Mouse (Mus musculus) common myeloid progenitor, adult 5-6 weeks (primary cell): Measurements from ENCODE around the gene Gpr180. TPM values are rescaled to one million over a fixed set of nuclear protein-coding genes. Genes with fewer than 3 reads are reported as not detected.
"Not testable (repeated sequence)": the region's sequence is repeated elsewhere in the genome, so short reads cannot be mapped to it uniquely, and the experiment has no call there.

Experiments
- ATAC-seq: replicated peaks from 2 replicates; pipeline ENCODE4 v1.8.0; 2016; ENCODE audit warnings: low read depth, mild to moderate bottlenecking, moderate TSS enrichment, inconsistent platforms; ENCODE audit not compliant: poor library complexity, severe bottlenecking
- total RNA-seq: library from RNA; stranded (forward); fragments of 200-1000, 187-1606 nt; gene quantifications from 2 replicates; pipeline ENCODE4 v1.2.3, GENCODE M21; 2017

Gpr180 gene
- total RNA-seq, 1 experiment from 2014 or later, result 11.1 TPM

DNA sequence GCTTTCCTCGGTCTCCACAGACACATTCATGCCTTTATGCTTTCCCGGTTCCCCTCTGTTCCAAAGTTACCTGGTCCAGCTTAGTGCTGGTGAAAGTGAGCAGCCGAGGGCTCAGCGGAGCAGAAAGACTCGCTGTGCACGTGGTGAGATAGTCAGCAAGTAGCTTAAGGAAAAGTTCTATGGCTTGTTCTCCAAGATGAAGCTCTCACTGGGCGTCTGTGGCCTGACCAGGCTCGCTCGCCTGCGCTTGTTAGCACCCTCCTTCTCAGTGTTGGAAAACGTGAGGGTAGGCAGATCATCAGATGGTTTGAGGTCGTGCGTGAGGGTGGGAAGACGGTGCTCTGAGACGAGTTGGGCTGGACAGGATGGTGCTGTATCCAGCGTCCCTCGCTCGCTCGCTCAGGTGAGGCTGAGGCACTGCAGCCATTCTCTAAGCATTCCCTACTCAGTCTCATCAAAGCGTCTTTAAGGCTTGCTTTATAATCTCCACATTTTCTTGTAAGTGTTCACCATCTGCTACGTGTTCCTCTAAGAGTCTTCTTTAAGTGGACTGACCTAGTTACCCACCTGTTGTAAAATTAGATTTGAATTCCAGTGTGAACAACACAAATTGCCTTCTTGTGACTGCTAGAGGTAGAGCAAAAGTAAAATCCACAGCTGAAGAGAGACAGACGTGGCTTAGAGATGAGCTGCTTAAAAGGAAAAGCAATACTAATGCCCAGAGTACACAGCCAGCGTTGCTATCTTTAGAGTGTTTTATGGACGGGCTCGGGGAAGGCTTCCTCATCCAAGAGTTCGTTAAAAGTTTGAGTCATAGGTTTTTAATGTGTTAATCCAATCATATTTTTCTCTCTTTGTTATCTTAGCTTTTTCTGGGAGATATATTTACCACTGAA lies 13.9 kb downstream of the Gpr180 start:
- ATAC-seq, result no peak

DNA sequence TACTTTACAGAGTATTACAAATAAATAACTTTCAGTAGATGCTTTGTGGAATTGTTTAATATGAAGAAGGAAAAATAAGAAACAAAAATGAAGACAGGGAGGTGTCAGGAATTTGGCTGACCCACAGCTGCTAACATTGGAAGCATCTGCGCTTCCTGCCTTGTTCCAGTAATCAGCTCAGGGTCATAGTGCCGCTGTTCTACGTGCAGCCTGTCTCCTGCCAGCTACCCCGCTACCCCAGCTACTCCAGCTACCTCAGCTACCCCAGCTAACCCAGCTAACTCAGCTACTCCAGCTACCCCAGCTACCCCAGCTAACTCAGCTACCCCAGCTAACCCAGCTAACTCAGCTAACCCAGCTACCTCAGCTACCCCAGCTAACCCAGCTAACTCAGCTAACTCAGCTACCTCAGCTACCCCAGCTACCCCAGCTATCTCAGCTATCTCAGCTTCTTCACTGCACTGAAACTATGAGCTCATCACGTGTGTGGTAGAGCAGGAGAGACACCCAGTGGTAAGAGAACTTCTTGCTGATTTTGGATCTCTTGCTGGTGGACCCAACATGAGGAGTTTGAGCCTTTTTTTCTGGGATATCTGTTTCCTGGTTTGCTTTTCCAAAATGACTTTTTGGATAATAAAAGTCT lies 14.8 kb downstream of the Gpr180 start:
- ATAC-seq, result 0 out of 2 replicates have a peak, but pooled peaks have one; percentile 39

DNA sequence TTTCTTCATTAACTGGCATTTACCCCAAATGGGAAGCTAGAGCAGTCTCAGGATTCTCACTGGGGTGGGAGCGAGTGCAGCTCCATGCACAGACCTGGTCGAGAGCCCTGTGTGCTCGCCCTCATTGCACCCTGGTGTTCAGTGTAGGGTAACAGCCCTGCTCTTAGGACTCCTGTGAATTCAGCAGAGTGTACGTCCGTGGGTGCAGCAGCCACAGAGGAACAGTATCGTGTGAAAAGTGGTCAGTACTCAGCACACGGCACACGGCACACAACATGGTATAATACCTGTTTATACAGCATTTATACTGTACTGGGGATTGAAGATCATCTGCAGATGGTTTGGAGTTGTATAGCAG lies 15.3 kb downstream of the Gpr180 start:
- ATAC-seq, result no peak

- ATAC-seq, result not testable (repeated sequence)
These were observed 19.1 kb downstream of the Gpr180 start for GRCm38 (mm10) chr14:118156056-118156455.

GRCm38 (mm10) chr14:118156740-118157139 lies 19.8 kb downstream of the Gpr180 start:
- no peak for ATAC-seq

- ATAC-seq, result peak; percentile 94
These were observed 20.2 kb downstream of the Gpr180 start for GRCm38 (mm10) chr14:118157146-118157545.

- no peak for ATAC-seq
These were observed 24.8 kb downstream of the Gpr180 start for GRCm38 (mm10) chr14:118161751-118162150.

GRCm38 (mm10) chr14:118162640-118163039 lies 25.7 kb downstream of the Gpr180 start:
- no peak for ATAC-seq

GRCm38 (mm10) chr14:118168776-118169175 lies 31.8 kb downstream of the Gpr180 start:
- no peak for ATAC-seq

GRCm38 (mm10) chr14:118173590-118174203 lies 36.7 kb downstream of the Gpr180 start:
- ATAC-seq, result peak; percentile 59

- ATAC-seq, result no peak
These were observed 38.2 kb downstream of the Gpr180 start for GRCm38 (mm10) chr14:118175071-118175693.

- no peak for ATAC-seq
These were observed 38.7 kb downstream of the Gpr180 start for GRCm38 (mm10) chr14:118175694-118176085.

DNA sequence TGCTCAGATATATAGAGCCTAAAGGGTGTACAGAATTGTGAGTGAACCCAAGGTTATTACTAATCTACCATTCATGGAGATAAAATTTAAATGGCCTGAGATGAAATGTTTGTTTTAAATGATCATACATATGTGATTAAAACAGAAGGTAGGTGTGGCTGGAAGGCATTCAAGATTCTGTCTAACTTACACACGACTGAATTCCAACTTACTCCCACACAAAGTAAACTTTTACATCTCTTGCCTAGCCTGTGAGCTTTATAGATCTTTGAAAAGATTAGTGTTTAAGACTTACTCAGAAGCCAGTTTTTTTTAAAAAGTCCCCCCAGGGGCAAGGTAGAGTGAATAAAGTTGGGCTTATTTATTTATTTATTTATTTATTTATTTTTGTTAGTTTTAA lies 42.3 kb downstream of the Gpr180 start:
- ATAC-seq, result no peak

DNA sequence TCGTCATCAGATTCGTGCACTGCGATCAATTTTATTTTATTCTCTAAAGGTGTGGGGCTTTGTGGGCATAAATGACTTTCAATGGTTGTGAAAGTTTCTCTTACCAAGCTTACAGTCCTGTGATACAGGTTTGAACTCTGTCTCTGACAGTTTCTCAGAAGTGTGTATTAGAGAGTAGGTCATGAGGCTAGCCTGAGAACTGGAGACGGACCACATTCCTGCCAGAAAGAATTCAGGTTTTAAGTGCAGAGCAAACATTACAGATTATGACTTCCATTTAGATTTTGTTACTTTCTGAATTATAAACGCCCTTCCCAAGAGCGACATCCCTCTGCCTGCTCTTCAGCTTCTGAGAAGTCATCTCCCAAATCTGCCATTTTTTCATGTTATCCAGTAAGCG lies 42.7 kb downstream of the Gpr180 start:
- ATAC-seq, result no peak

- peak; percentile 97 for ATAC-seq
These were observed 43.2 kb downstream of the Gpr180 start for GRCm38 (mm10) chr14:118180117-118180557.

GRCm38 (mm10) chr14:118180711-118181177 lies 43.8 kb downstream of the Gpr180 start:
- peak; percentile 68 for ATAC-seq

- no peak for ATAC-seq
These were observed 54.5 kb downstream of the Gpr180 start for GRCm38 (mm10) chr14:118191442-118191841.

- ATAC-seq, result no peak
These were observed 56.2 kb downstream of the Gpr180 start for GRCm38 (mm10) chr14:118193001-118193628.

DNA sequence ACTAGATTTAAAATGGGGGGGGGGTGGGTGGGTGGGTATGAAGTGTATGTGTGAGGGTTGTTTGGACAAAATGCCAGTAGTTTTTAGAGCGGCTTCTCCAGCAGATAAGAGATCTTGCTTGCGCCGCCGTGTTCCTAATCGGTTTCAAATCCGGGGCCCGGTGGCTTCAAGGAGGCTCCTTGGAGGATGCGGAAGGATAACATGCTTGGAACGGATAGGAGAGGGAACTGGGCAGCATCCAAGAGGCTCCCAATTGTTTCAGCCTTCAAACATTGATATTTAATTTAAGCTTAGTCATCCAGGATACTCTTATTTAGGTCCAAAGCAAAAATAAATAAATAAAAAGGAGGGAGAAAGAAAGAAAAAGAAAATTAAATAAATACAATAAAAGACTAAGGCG lies 56.7 kb downstream of the Gpr180 start:
- ATAC-seq, result no peak
